Mouse (Mus musculus) embryonic facial prominence, embryonic 13.5 days (tissue): ENCODE results near the gene Plvap. TPM values are rescaled to one million over a fixed set of nuclear protein-coding genes. Genes with fewer than 3 reads are reported as not detected.

ENCODE experiments used
- ATAC-seq: fragments of 200-750 bp; cut with Nextera tagmentation; 2 replicates; pipeline ENCODE4 v1.8.0; 2017; ENCODE audit warnings: low read depth; ENCODE audit not compliant: insufficient number of reproducible peaks, insufficient read depth, low FRiP score, low TSS enrichment
- H3K27ac ChIP-seq: fragments of 300-500 bp; sonication (generic); 2 replicates; pipeline ENCODE4 v1.5.1; 2015; ENCODE audit warnings: moderate library complexity, mild to moderate bottlenecking, inconsistent platforms
- H3K27me3 ChIP-seq: fragments of 300-500 bp; sonication (generic); 2 replicates; pipeline ENCODE4 v1.6.1; 2015; ENCODE audit warnings: mild to moderate bottlenecking, inconsistent platforms
- H3K36me3 ChIP-seq: fragments of 300-500 bp; sonication (generic); 2 replicates; pipeline ENCODE4 v1.6.1; 2015; ENCODE audit warnings: mild to moderate bottlenecking, inconsistent platforms
- H3K4me1 ChIP-seq: fragments of 300-500 bp; sonication (generic); 2 replicates; pipeline ENCODE4 v1.6.1; 2015; ENCODE audit warnings: inconsistent platforms
- H3K4me2 ChIP-seq: fragments of 300-500 bp; sonication (generic); 2 replicates; pipeline ENCODE4 v1.6.1; 2015; ENCODE audit warnings: moderate library complexity, mild to moderate bottlenecking, inconsistent platforms
- H3K4me3 ChIP-seq: fragments of 300-500 bp; sonication (generic); 2 replicates; pipeline ENCODE4 v1.5.1; 2015; ENCODE audit warnings: mild to moderate bottlenecking, inconsistent platforms
- H3K9ac ChIP-seq: fragments of 300-500 bp; sonication (generic); 2 replicates; pipeline ENCODE4 v1.6.1; 2015; ENCODE audit warnings: mild to moderate bottlenecking, inconsistent platforms
- H3K9me3 ChIP-seq: fragments of 300-500 bp; sonication (generic); 2 replicates; pipeline ENCODE4 v1.6.1; 2016; ENCODE audit warnings: inconsistent platforms
- WGBS: fragments of 180-500 bp; shearing (Covaris S2); methylation state at CpG from one replicate; pipeline ENCODE4 v1.1.7; 2015; ENCODE audit warnings: mixed read lengths; 5-methylcytosine and 5-hydroxymethylcytosine counted together
- polyA plus RNA-seq: library from polyadenylated mRNA; unstranded; fragments of >200 nt; fragmentation: Nextera tagmentation; extraction: Ambion mirVana; gene quantifications from 2 replicates; pipeline ENCODE4 v1.2.1, GENCODE M21; 2015

The Plvap gene
- polyA plus RNA-seq, 1 experiment from 2014 or later: 47.3 TPM

DNA sequence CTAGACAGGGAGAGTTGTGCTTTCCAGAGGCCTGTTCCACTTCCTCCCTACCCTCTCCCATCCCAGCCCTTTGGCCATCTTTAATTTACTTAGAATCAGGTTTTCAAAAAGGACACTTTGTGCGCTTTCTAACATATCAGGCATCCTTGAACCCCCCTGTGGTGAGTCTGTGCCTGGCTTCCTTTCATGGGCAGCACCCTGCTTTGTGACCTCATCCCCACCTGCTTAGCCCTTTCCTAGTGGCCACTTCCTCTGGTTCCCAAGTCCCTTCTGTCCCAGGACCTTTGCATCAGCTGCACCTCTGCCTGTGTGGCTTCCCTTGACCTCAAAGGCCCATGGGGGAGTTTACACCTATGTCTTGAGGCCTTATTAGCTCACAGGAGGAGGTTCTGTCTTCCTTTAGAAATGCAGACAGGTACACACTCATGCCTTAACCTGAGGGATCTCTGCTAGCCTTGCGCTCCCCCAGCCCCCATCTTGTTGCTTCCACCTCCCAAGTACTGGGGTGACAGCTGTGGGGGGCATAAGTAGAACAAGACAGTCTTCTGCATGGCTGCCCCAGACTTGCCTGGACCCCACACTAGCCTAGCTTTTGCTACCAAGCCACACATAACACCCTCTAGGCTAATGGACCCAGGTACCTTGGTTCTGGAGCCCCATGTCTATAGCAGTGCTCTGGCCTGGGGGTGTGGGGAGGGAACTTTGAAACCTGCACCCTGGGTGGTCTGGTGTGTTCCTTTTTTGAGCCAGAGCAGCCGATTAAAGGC lies 41.2 kb downstream of the Plvap start:
- H3K36me3 ChIP-seq: peaks cover 51% of the 10 kb centered on the region
- peak overlapping the region; percentile 82 for H3K9ac ChIP-seq
- H3K27ac ChIP-seq: no peak overlapping the region
- H3K4me3 ChIP-seq: peak overlapping the region; percentile 81
- peak overlapping the region; percentile 92 for H3K4me2 ChIP-seq
- H3K4me1 ChIP-seq: peaks cover 24% of the 10 kb centered on the region
- no peak for ATAC-seq
- 87% methylated on average over 3 of the region's 3 CpGs for WGBS
- no peaks in the 10 kb centered on the region for H3K9me3 ChIP-seq
- no peaks in the 10 kb centered on the region for H3K27me3 ChIP-seq

DNA sequence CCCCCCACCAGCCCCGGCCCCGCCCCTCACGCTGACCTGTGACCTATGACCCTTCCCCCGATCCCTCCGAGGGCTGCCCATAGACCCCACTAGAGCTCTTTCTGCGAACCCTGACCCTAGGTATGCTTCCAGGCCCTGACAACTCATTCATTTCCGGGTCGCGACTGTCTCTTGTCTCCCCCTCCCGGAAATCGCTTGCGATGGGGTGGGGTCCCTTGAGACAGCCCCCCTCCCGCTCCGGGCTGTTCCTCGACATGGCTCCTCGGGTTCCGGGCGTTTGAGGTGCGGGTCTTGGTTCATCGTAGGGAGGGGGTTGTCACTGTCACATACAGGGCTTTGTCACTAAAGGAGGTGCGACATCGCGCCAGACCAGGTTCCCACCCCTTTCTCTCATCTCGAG lies 42.1 kb downstream of the Plvap start:
- ATAC-seq: 0 out of 2 replicates have a peak, but pooled peaks have one; percentile 6
- peaks cover 42% of the 10 kb centered on the region for H3K36me3 ChIP-seq
- peak overlapping the region; percentile 48; the same call in 1 of the 2 replicates for H3K27ac ChIP-seq
- H3K4me3 ChIP-seq: peak overlapping the region; percentile 81
- peak overlapping the region; percentile 92 for H3K4me2 ChIP-seq
- no peaks in the 10 kb centered on the region for H3K27me3 ChIP-seq
- WGBS: 1% methylated on average over 23 of the region's 24 CpGs
- peaks cover 25% of the 10 kb centered on the region for H3K4me1 ChIP-seq
- H3K9ac ChIP-seq: peak overlapping the region; percentile 82
- no peaks in the 10 kb centered on the region for H3K9me3 ChIP-seq

DNA sequence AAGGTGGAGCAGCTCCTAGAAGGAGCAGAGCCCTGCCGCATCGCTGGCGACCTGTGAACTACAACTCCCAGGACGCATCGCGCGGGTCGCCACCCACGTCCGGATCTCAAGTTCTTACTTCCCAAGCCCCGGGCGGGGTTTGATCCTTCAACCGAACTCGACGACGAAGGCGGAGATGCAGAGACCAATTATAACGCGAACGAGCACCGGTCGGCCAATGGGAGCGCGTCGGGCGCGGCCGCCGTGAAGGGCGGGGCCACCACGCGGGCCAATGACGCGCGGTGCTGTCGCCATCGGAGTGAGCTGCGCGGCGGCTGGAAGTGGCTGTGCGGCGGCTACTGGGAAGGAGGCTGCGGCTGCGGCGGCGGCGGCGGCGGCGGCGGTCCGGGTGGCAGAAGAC lies 42.6 kb downstream of the Plvap start, which contains the start of gene Dda1:
Dda1 (plus strand) TSS at position 284 of the 400 bp plus-strand sequence.
- Histone ChIP-seq H3K4me3 (peak within 1 kb of the TSS; percentile 81), H3K27me3 (no peaks in the 10 kb centered on the region), H3K9ac (peak within 1 kb of the TSS; percentile 82), H3K27ac (peak within 1 kb of the TSS; percentile 48; the same call in 1 of the 2 replicates), H3K4me2 (peak within 1 kb of the TSS; percentile 92), H3K36me3 (peaks cover 37% of the 10 kb centered on the region), H3K9me3 (no peaks in the 10 kb centered on the region), H3K4me1 (peaks cover 30% of the 10 kb centered on the region)
- ATAC-seq: peak; percentile 87
- WGBS: under 1% methylated on average over 52 of the region's 52 CpGs

DNA sequence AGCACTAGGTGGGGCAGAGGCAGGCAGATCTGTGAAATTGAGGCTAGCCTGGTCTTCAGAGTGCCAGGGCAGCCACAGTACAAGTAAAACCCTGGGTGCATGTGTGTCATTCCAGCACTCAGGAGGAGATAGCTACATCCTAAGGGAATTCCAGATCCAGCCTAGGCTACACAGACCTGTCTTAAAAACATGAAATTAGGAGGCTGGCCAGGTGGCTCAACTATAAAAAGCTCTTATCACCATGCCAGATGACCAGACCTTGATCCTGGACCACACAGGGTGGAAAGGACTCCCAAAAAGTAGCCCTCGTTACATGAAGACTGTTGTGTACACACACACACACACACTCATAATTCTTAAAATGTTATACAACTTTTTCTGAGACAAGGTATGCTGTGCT lies 43.6 kb downstream of the Plvap start:
- no peak overlapping the region for H3K9ac ChIP-seq
- no peaks in the 10 kb centered on the region for H3K9me3 ChIP-seq
- H3K27me3 ChIP-seq: no peaks in the 10 kb centered on the region
- no peak overlapping the region for H3K27ac ChIP-seq
- WGBS: 97% methylated on average over 1 of the region's 1 CpGs
- H3K4me3 ChIP-seq: no peak overlapping the region
- ATAC-seq: no peak
- H3K4me1 ChIP-seq: peaks cover 34% of the 10 kb centered on the region
- peaks cover 28% of the 10 kb centered on the region for H3K36me3 ChIP-seq
- H3K4me2 ChIP-seq: no peak overlapping the region

DNA sequence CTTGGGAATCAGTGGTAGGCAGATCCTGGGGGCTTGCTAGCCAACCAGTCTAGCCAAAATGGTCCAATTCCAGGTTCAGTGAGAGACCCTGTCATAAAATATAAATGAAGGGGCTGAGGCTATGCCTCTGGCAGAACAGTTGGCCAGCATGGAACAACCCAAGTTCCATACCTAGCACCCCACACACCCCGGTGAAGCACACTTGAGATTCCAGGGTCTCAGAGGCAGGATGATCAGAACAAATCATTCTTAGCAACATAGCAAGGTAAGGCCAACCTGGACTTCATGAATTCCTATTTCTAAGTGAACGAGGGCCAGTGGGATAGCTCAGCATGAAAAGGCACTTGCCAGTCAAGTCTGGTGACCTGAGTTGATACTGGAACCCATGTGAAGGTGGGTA lies 44.4 kb downstream of the Plvap start:
- Histone ChIP-seq H3K4me3 (no peak overlapping the region), H3K4me2 (no peak overlapping the region), H3K36me3 (peaks cover 20% of the 10 kb centered on the region), H3K9ac (no peak overlapping the region), H3K4me1 (peaks cover 41% of the 10 kb centered on the region), H3K27ac (no peak overlapping the region), H3K9me3 (no peaks in the 10 kb centered on the region), H3K27me3 (no peaks in the 10 kb centered on the region)
- WGBS: 92% methylated on average over 2 of the region's 2 CpGs
- ATAC-seq: no peak

DNA sequence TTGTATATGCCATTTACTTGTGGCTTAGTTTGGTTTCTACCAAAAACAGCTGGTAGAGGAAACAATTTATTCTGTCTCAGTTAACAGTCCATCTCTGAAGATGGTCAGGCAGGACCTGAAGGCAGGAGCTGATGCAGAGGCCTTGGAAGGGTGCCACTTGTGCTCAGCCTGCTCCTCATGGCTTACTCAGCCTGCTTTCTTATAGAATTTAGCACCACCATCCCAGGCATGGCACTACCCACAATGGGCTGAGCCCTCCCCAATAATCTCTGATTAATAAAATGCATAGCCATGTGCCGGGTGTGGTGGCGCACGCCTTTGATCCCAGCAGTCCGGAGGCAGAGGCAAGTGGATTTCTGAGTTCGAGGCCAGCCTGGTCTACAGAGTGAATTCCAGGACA lies 45.4 kb downstream of the Plvap start:
- WGBS: 96% methylated on average over 5 of the region's 5 CpGs
- H3K27me3 ChIP-seq: no peaks in the 10 kb centered on the region
- peaks cover 46% of the 10 kb centered on the region for H3K4me1 ChIP-seq
- H3K4me3 ChIP-seq: no peak overlapping the region; the same call in 1 of the 2 replicates
- no peak overlapping the region for H3K4me2 ChIP-seq
- no peaks in the 10 kb centered on the region for H3K9me3 ChIP-seq
- H3K9ac ChIP-seq: no peak overlapping the region
- ATAC-seq: no peak
- H3K36me3 ChIP-seq: peaks cover 16% of the 10 kb centered on the region
- no peak overlapping the region for H3K27ac ChIP-seq

DNA sequence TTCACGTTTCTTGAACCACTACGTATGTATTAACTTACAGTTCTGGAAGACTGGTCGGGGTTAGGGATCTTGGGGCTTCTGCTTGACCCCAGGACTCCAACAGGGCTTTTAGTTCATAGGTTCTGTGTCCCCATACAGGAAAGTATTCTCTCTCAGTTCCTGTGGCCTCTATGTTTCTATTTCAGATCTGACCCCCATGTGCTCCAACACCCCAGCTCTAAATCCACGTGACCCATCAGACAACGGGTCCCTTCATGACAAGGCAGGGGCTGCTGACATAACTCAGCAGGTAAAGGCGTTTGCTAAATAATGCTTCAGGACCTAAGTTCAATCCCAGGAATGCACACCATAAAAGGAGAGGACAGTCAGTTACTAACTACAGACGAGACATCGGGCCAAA lies 45.8 kb downstream of the Plvap start:
- Histone ChIP-seq H3K27me3 (no peaks in the 10 kb centered on the region), H3K9me3 (no peaks in the 10 kb centered on the region), H3K27ac (no peak overlapping the region), H3K4me2 (peak overlapping the region; percentile 90), H3K4me1 (peaks cover 43% of the 10 kb centered on the region), H3K36me3 (peaks cover 16% of the 10 kb centered on the region), H3K9ac (peak overlapping the region; percentile 82; the same call in 1 of the 2 replicates), H3K4me3 (peak overlapping the region; percentile 90)
- no peak for ATAC-seq
- 75% methylated on average over 8 of the region's 8 CpGs for WGBS

DNA sequence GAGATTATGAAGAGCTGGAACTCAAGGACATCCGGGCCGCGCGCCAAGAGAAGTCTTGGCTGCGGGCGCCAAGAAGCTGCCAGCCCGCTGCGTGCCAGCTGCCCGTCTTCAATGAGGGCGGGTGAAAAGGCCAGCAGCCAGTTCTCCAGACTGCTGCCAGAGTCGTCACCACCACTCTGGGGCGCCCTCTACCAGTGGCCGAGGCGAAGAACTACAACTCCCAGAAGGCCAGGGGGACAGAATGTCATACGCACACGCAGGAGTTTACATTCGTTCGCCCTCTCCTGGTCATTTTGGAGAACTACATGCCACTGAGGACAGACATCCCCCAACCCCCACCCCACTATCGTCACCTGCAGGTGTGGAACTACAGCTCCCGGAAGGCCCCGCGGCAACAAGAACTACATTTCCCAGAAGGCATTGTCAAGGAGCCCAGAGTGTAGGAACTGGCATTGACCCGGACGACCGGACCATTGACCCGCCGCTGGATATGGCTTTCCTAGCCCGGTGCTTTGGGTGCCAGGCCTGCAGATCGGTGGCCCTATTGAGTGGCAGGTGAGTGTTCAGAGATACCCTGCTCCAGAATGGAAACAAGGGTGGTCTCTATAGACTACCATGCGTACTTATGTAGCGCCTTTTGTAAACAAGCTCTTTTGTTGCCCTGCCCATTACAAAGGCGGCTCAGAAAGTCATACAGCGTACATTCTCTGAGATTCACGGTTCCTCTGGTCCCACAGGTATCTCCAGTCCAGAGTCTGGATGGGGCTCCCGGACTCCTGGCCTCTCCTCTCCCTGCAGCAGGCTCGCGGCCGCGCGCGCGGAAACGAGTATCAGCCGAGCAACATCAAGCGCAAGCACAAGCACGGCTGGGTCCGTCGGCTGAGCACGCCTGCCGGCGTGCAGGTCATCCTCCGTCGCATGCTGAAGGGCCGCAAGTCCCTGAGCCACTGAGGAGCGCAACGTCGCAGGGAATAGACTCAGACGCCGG lies 46.7 kb downstream of the Plvap start, which contains the start of gene Mrpl34:
Mrpl34 (plus strand) TSS at position 447 of the 988 bp plus-strand sequence.
- H3K4me1 ChIP-seq: peaks cover 33% of the 10 kb centered on the region
- no peaks in the 10 kb centered on the region for H3K27me3 ChIP-seq
- H3K9ac ChIP-seq: peak within 1 kb of the TSS; percentile 82
- H3K4me3 ChIP-seq: peak within 1 kb of the TSS; percentile 90
- no peaks in the 10 kb centered on the region for H3K9me3 ChIP-seq
- peak; percentile 78 for ATAC-seq
- H3K27ac ChIP-seq: peak within 1 kb of the TSS; percentile 87
- under 1% methylated on average over 59 of the region's 59 CpGs for WGBS
- peak within 1 kb of the TSS; percentile 90 for H3K4me2 ChIP-seq
- H3K36me3 ChIP-seq: peaks cover 18% of the 10 kb centered on the region

DNA sequence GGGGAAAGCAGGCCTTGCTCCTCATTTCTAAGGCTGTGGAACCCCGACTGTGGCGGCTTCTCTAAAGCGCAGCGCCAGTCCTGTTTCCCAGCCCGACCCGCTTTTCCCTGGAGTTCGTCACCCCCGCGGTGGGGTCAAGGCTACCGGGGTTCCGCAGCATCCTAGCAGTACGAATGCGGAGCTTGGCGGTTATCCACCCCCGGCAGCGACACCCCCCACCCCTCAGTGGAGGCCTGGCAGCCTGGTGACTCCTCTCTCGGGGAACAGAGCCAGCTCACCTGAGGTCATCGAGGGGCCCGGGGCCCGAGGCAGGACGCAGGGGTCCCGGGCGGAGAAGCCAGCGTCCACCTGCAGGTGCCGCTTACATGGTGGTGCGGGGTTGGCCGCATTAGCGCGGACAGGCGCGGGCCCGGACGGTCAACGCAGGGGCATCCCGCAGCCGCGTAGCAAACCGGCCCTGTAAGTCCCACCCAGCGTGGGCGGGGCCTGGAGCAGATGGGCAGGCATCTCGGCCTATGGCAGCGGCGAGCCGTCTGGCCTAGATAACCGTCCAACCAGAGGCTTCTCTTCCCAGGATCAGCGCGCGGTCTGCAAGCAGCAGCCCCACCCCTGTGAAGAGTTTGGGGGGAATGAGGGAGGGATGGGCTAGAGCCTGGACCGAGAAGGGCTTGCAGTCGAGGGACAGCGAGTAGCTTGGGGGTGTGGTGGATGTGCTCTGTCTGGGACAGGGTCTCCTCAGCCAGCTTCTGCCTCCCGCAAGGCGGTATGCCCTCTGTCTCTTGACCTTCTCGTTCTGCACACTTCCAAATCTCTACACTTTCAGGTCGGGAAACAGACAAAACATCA lies 48.1 kb downstream of the Plvap start, which contains the start of gene Abhd8:
Abhd8 (minus strand) TSS at position 468 of the 846 bp plus-strand sequence.
- peak within 1 kb of the TSS; percentile 90 for H3K4me2 ChIP-seq
- peak; percentile 85 for ATAC-seq

DNA sequence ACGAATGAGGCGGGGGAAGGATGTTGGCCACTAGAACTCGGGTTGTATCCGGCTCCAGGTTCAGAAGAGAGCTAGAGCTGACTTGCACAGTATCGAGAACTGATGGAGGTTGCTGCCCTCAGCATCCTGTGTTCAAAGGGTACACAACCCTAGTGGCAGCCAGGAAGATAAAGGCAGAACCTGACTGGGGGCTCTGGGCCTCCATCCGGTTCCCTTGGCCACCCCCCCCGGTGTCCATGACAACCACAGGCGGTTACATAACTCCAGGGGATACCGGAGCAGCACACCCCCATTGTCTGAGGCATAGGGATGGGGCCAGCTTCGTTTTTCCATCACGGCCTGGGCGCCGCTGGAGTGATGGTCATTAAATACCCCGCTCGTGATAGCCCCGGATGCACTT lies 48.8 kb downstream of the Plvap start:
- H3K27ac ChIP-seq: no peak overlapping the region
- no peak for ATAC-seq
- peaks cover 36% of the 10 kb centered on the region for H3K36me3 ChIP-seq
- H3K9me3 ChIP-seq: no peaks in the 10 kb centered on the region
- H3K4me3 ChIP-seq: peak overlapping the region; percentile 90
- no peaks in the 10 kb centered on the region for H3K27me3 ChIP-seq
- 5% methylated on average over 16 of the region's 16 CpGs for WGBS
- peaks cover 33% of the 10 kb centered on the region for H3K4me1 ChIP-seq
- H3K4me2 ChIP-seq: peak overlapping the region; percentile 90
- peak overlapping the region; percentile 80 for H3K9ac ChIP-seq

More for the DNA sequence above, 48.1 kb downstream of the Plvap start, which contains the start of gene Abhd8:
- Histone ChIP-seq H3K9me3 (no peaks in the 10 kb centered on the region), H3K9ac (peak within 1 kb of the TSS; percentile 80), H3K36me3 (peaks cover 30% of the 10 kb centered on the region), H3K27me3 (no peaks in the 10 kb centered on the region), H3K27ac (peak within 1 kb of the TSS; percentile 87), H3K4me3 (peak within 1 kb of the TSS; percentile 90), H3K4me1 (peaks cover 30% of the 10 kb centered on the region)
- under 1% methylated on average over 55 of the region's 55 CpGs for WGBS
